Mouse (Mus musculus) G1E (cell line): ENCODE results near the gene Dus3l. TPM values are rescaled to one million over a fixed set of nuclear protein-coding genes. Genes with fewer than 3 reads are reported as not detected.

Experiments used
- ATAC-seq: 2 replicates; pipeline ENCODE4 v1.8.0; 2016; ENCODE audit warnings: mild to moderate bottlenecking; ENCODE audit not compliant: insufficient number of reproducible peaks, poor library complexity, low FRiP score, severe bottlenecking; ENCODE audit errors: extremely low read depth
- DNase-seq: peaks from one replicate; pipeline ENCODE4 v3.0.0; 2012; ENCODE audit warnings: low spot score
- H3K27me3 ChIP-seq: 2 replicates; pipeline ENCODE4 v1.6.1; 2012; ENCODE audit warnings: mild to moderate bottlenecking, low read length, inconsistent platforms; ENCODE audit not compliant: insufficient read depth
- H3K36me3 ChIP-seq: replicated peaks from 2 replicates; pipeline ENCODE3; 2012; ENCODE audit warnings: mild to moderate bottlenecking, inconsistent platforms
- H3K4me1 ChIP-seq: 2 replicates; pipeline ENCODE4 v1.6.1; 2012; ENCODE audit warnings: low read depth, low read length, inconsistent platforms, mixed read lengths; ENCODE audit not compliant: insufficient read depth
- H3K4me3 ChIP-seq: 2 replicates; pipeline ENCODE4 v1.5.1; 2012; ENCODE audit warnings: low read depth, mild to moderate bottlenecking, inconsistent platforms, low read length, moderate library complexity, mixed read lengths
- H3K9me3 ChIP-seq: replicated peaks from 2 replicates; pipeline ENCODE4 v1.6.1; 2012; ENCODE audit warnings: inconsistent platforms
- CTCF ChIP-seq: IDR thresholded peaks from 2 replicates; pipeline ENCODE4 v1.5.1; 2012; ENCODE audit warnings: low read depth, low read length, inconsistent platforms, mixed read lengths
- GATA1 ChIP-seq: IDR thresholded peaks from 2 replicates; pipeline ENCODE4 v1.6.1; 2012; ENCODE audit warnings: borderline replicate concordance, low read length, inconsistent platforms, mixed read lengths
- GATA2 ChIP-seq: IDR thresholded peaks from 2 replicates; pipeline ENCODE4 v1.6.1; 2012; ENCODE audit warnings: low read depth, low read length, inconsistent platforms, borderline replicate concordance
- POLR2AphosphoS5 ChIP-seq: IDR thresholded peaks from 2 replicates; pipeline ENCODE4 v1.6.1; 2012; ENCODE audit warnings: low read depth, low read length, inconsistent platforms; ENCODE audit not compliant: insufficient replicate concordance
- TAL1 ChIP-seq: conservative IDR thresholded peaks from 2 replicates; pipeline ENCODE4 v1.6.1; 2012; ENCODE audit warnings: low read depth, low read length, inconsistent platforms, mixed read lengths
- polyA plus RNA-seq: library from polyadenylated mRNA; stranded (reverse); fragments of >175 nt; gene quantifications from 2 replicates; pipeline ENCODE4 v1.2.3, GENCODE M21; 2012
- total RNA-seq, 2 experiments: library from RNA; stranded (forward) in 1 of 2; stranded (reverse) in 1 of 2; fragments of 200-1000 nt in 1 of 2; fragments of >200 nt in 1 of 2; fragmentation: Nextera tagmentation in 1 of 2; gene quantifications; 2 replicates each; pipeline ENCODE4 v1.2.3; 2014 to 2017

Dus3l gene
- total and polyA plus RNA-seq, 3 experiments = 8.7 to 52.5 (median 12.4) TPM

GRCm38 (mm10) chr17:56722441-56722840, 42.1 kb upstream of the Dus3l start:
- H3K36me3 ChIP-seq = peaks cover 66% of the 10 kb centered on the region
- no peak for TF ChIP-seq TAL1
- TF ChIP-seq POLR2AphosphoS5 = no peak
- TF ChIP-seq GATA1 = no peak
- no peak for TF ChIP-seq GATA2
- TF ChIP-seq CTCF = no peak
- DNase-seq (no peak), ATAC-seq (no peak)
- no peaks in the 10 kb centered on the region for H3K27me3 ChIP-seq
- no peak overlapping the region for H3K4me3 ChIP-seq
- H3K9me3 ChIP-seq = no peaks in the 10 kb centered on the region
- peaks cover 36% of the 10 kb centered on the region for H3K4me1 ChIP-seq

DNA sequence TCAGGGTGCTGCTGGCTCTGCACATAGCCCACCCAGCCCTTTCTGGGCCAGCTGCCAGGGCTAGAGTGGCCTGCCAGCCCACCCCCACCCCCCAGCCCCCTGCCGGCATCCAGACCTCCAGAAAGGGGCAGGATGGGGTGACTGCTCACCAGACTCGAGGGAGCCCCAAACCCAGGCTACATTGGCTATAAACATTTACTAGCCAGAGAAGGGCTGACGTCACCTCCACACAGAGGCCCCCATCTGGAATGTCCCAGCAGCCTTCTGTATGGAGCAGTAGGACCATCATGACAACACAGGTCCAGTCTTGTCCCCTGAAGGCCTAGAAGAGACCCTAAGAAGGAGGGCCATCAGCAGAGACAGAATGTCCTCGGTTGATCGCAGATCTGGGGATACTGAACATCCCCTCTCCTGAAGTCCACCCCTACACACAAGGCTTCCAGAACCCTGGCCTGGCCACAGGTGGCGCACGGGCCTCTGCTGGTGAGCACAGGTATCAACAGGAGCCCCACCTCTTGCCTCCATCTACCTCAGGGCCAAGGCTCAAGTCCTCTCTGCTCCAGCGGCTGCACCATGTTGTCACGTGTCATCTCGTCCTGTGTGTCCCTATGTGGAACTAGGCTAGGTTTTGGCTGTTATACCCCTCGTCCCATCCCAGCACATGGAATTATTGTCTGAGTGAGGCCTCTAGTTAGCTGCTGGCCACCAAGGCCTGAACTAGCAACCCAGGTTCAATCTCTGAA, 41.0 kb upstream of the Dus3l start:
- 0 out of 2 replicates have a peak, but pooled peaks cover 5% of the 10 kb centered on the region for H3K27me3 ChIP-seq
- TF ChIP-seq GATA2 (no peak), TAL1 (no peak), CTCF (no peak), GATA1 (no peak), POLR2AphosphoS5 (no peak)
- peaks cover 66% of the 10 kb centered on the region for H3K36me3 ChIP-seq
- H3K4me1 ChIP-seq = peaks cover 42% of the 10 kb centered on the region
- no peak for DNase-seq
- no peak overlapping the region for H3K4me3 ChIP-seq
- no peak for ATAC-seq
- no peaks in the 10 kb centered on the region for H3K9me3 ChIP-seq

DNA sequence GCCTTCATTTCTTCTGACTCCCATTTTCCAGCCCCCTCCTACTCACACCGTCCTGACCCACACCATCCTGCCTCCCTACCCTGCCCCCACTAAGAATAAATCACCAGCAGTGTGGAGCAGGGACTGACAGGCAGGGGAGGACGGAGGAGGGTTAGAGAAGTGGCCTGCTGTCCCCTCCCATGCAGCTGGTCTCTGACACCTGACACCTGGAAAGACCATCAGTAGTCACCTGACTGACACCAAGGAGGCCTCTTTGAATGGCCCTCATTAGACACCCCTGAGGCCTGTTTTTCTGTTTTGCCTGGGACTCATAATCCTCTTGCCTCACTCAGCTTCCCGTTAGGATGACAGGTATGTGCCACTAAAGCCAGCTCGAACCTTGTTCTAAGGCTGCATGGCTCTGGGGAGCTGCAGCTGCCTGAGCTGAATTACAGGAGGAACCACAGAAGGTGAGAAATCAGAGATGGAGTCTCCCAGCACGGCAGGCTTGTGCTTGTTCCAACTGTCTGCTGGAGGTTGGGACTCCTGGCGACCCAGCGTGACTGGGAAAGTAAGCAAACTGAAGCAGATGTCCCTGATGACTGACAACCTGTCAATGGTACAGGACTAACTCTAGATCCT, 37.4 kb upstream of the Dus3l start:
- Histone ChIP-seq H3K36me3 (peaks cover 32% of the 10 kb centered on the region), H3K27me3 (peaks cover 34% of the 10 kb centered on the region), H3K4me1 (peaks cover 21% of the 10 kb centered on the region), H3K4me3 (no peak overlapping the region), H3K9me3 (no peaks in the 10 kb centered on the region)
- DNase-seq = no peak
- no peak for ATAC-seq
- no peak for TF ChIP-seq CTCF
- TF ChIP-seq GATA1 = no peak
- TF ChIP-seq TAL1 = no peak
- no peak for TF ChIP-seq GATA2
- no peak for TF ChIP-seq POLR2AphosphoS5

GRCm38 (mm10) chr17:56727659-56728058, 36.9 kb upstream of the Dus3l start:
- peaks cover 36% of the 10 kb centered on the region for H3K27me3 ChIP-seq
- H3K9me3 ChIP-seq = no peaks in the 10 kb centered on the region
- ATAC-seq (no peak), DNase-seq (no peak)
- TF ChIP-seq POLR2AphosphoS5 (no peak), CTCF (no peak), GATA1 (no peak), TAL1 (no peak), GATA2 (no peak)
- peaks cover 27% of the 10 kb centered on the region for H3K36me3 ChIP-seq
- no peak overlapping the region; the same call in 1 of the 2 replicates for H3K4me3 ChIP-seq
- peaks cover 21% of the 10 kb centered on the region for H3K4me1 ChIP-seq

DNA sequence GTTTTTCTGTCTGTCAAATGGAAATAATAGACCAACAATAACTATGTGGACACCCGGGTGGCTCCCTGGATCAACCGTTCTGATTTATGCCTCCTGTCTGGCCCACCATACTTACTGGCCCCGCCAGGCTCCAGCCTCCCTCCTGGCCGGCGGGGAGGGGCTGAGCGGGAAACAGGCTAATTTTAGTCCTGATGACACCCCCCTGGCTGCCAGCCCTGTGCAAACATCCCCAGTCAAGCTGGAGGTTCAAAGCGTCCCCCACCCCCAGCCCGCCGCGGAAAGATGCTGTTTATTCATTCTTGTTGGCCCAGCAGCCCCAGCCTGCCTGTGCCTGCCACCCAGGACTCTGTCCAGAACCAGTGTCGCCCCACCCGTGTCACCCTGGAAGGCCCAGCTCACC, 36.4 kb upstream of the Dus3l start:
- H3K4me1 ChIP-seq = peaks cover 21% of the 10 kb centered on the region
- no peaks in the 10 kb centered on the region for H3K9me3 ChIP-seq
- DNase-seq (no peak), ATAC-seq (no peak)
- TF ChIP-seq CTCF = no peak
- H3K36me3 ChIP-seq = peaks cover 22% of the 10 kb centered on the region
- H3K4me3 ChIP-seq = no peak overlapping the region
- peaks cover 38% of the 10 kb centered on the region for H3K27me3 ChIP-seq

- H3K9me3 ChIP-seq = no peaks in the 10 kb centered on the region
- peaks cover 21% of the 10 kb centered on the region for H3K4me1 ChIP-seq
- no peak overlapping the region for H3K4me3 ChIP-seq
- ATAC-seq (no peak), DNase-seq (no peak)
- peaks cover 49% of the 10 kb centered on the region for H3K27me3 ChIP-seq
- no peak for TF ChIP-seq CTCF
- no peak for TF ChIP-seq GATA1
- no peak for TF ChIP-seq POLR2AphosphoS5
- no peak for TF ChIP-seq TAL1
- no peak for TF ChIP-seq GATA2
- peaks cover 12% of the 10 kb centered on the region for H3K36me3 ChIP-seq
Observed at GRCm38 (mm10) chr17:56729151-56729550, 35.4 kb upstream of the Dus3l start.
